23 mouse cellular contexts compared by ENCODE assay signal in genomic region chr1:163630291-163630812, GRCm38 (mm10).
DNase-seq lines count a peak whose midpoint lies in the region; ATAC-seq and TF ChIP-seq lines count a peak whose summit lies in the region.
"Had no signal": no experiment of that assay in that cellular context is flagged by ENCODE, and none has a peak within 500 bp of the region (broad histone marks: within the 10 kb centered on the region; RNA-seq: fewer than 3 reads in every experiment).

No protein-coding gene starts in this region.

- intact Hi-C loops in left cerebral cortex, postnatal 25 days (cut with DNase I) = no loop called here

- POLR2A ChIA-PET in Patski (lab: Charles Lee) = interaction anchor here (1.0 to 1.3 kb wide), 3 partner anchors 9 to 427 kb away, joined by 4 to 6 read pairs (median 5); no protein-coding TSS in a partner anchor

- 74% methylated on average over 5 of the region's 5 CpGs for WGBS in limb, embryonic 12.5 days

- H3K9me3 ChIP-seq in limb, embryonic 12.5 days = 0 out of 2 replicates have a peak, but pooled peaks cover 4% of the 10 kb centered on the region
- H3K9me3 ChIP-seq: embryonic facial prominence, embryonic 12.5 days; forebrain, embryonic 10.5 days; forebrain, embryonic 12.5 days had no signal

- no peak overlapping the region for H3K9ac ChIP-seq in limb, embryonic 12.5 days (replicated peaks)
- H3K9ac ChIP-seq: embryonic facial prominence, embryonic 12.5 days; forebrain, embryonic 12.5 days had no signal

- H3K27me3 ChIP-seq in Patski = no peaks in the 10 kb centered on the region
- H3K27me3 ChIP-seq in limb, embryonic 12.5 days = no peaks in the 10 kb centered on the region
- H3K27me3 ChIP-seq: embryonic facial prominence, embryonic 12.5 days; forebrain, embryonic 12.5 days had no signal

- DNase-seq in Muller cell, postnatal 12 days (ENCODE audit: inconsistent ontology term) = peak; percentile 68
- peak; percentile 94 for DNase-seq in Patski (ENCODE audit: low read depth, low spot score)
- no peak for DNase-seq in left cerebral cortex, postnatal 25 days (ENCODE audit: low spot score in 2 of 2)
- DNase-seq in right cerebral cortex, postnatal 10 days (ENCODE audit: low spot score in 2 of 2) = no peak
- DNase-seq: adrenal gland, adult 2 months; adrenal gland, postnatal 10 days; adrenal gland, postnatal 25 days; cerebellum, adult 11 months; cerebellum, adult 18-20 months; cerebellum, adult 8-10 months; cerebellum, adult 9-11 months; cerebellum, postnatal 14 days; cerebellum, postnatal 36 days; embryo, embryonic 11 days had no signal

- peak overlapping the region; percentile 34; the same call in 1 of the 2 replicates for H3K27ac ChIP-seq in embryonic fibroblast, embryonic 13.5 days (ENCODE audit: insufficient read depth, low read length)
- H3K27ac ChIP-seq in limb, embryonic 12.5 days = 0 out of 2 replicates have a peak overlapping the region, but pooled peaks have one; percentile 29
- H3K27ac ChIP-seq: embryonic facial prominence, embryonic 12.5 days; forebrain, embryonic 10.5 days; forebrain, embryonic 12.5 days had no signal

- H3K36me3 ChIP-seq in limb, embryonic 12.5 days = no peaks in the 10 kb centered on the region
- H3K36me3 ChIP-seq: embryonic facial prominence, embryonic 12.5 days; forebrain, embryonic 10.5 days; forebrain, embryonic 12.5 days had no signal

- ATAC-seq in Patski = peak; percentile 96
- ATAC-seq in limb, embryonic 12.5 days (ENCODE audit: insufficient number of reproducible peaks, insufficient read depth, low FRiP score, low TSS enrichment, low read depth) = no peak
- no peak for ATAC-seq in inflammation-experienced regulatory T-cells, adult 6 months
- ATAC-seq: forebrain, embryonic 14.5 days; forebrain, embryonic 16.5 days had no signal

- no peak overlapping the region for H3K4me3 ChIP-seq in embryonic fibroblast, embryonic 13.5 days (ENCODE audit: insufficient read depth, low read length)
- H3K4me3 ChIP-seq in limb, embryonic 12.5 days (replicated peaks) = no peak overlapping the region
- H3K4me3 ChIP-seq: embryonic facial prominence, embryonic 12.5 days; erythroblast, embryonic 14.5 days; forebrain, embryonic 10.5 days; forebrain, embryonic 12.5 days had no signal

- no peak overlapping the region for H3K4me2 ChIP-seq in limb, embryonic 12.5 days
- H3K4me2 ChIP-seq: embryonic facial prominence, embryonic 12.5 days; forebrain, embryonic 12.5 days had no signal

- no peaks in the 10 kb centered on the region for H3K4me1 ChIP-seq in embryonic fibroblast, embryonic 13.5 days (ENCODE audit: control insufficient read depth, insufficient read depth, low read length)
- H3K4me1 ChIP-seq in limb, embryonic 12.5 days (replicated peaks) = peaks cover 5% of the 10 kb centered on the region
- H3K4me1 ChIP-seq: embryonic facial prominence, embryonic 12.5 days; forebrain, embryonic 10.5 days; forebrain, embryonic 12.5 days had no signal

- CTCF ChIA-PET in Patski (lab: Charles Lee) = interaction anchor here (0.9 to 1.6 kb wide), 3 partner anchors 42 to 69 kb away, joined by 3 to 4 read pairs (median 3); no protein-coding TSS in a partner anchor

- TF ChIP-seq POLR2A in embryonic fibroblast, embryonic 13.5 days (IDR thresholded peaks at IDR 0.05; ENCODE audit: low read depth, low read length) = no peak

- TF ChIP-seq CTCF in Patski (IDR thresholded peaks at IDR 0.05) = no peak
- TF ChIP-seq CTCF in embryonic fibroblast, embryonic 13.5 days (IDR thresholded peaks at IDR 0.05; ENCODE audit: borderline replicate concordance, insufficient read depth, low read length) = no peak

- in situ Hi-C loops in Patski (cut with MboI; ENCODE audit: low pct_unique_long_range_greater_than_20kb) = no loop called here

Comparison
In these comparisons a context has a peak if more than half of its experiments do, and no peak if none do; other contexts are left out.
1. DNase-seq: peak in Muller cell, postnatal 12 days (single experiment) and Patski (single experiment); none in left cerebral cortex, postnatal 25 days (0 of 2) and right cerebral cortex, postnatal 10 days (0 of 2).